Mouse (Mus musculus) embryonic facial prominence, embryonic 12.5 days (tissue): ENCODE data around the gene Mettl1. TPM values are rescaled to one million over a fixed set of nuclear protein-coding genes. Genes with fewer than 3 reads are reported as not detected.
A peak's percentile ranks its signal among the peaks of the same experiment; 100 is the strongest.
"Not testable (repeated sequence)": the region's sequence is repeated elsewhere in the genome, so short reads cannot be mapped to it uniquely, and the experiment has no call there.

ENCODE experiments used
- ATAC-seq: fragments of 200-750 bp; cut with Nextera tagmentation; 2 replicates; pipeline ENCODE4 v1.8.0; 2017; ENCODE audit not compliant: insufficient number of reproducible peaks, insufficient read depth, low FRiP score, low TSS enrichment
- H3K27ac ChIP-seq: fragments of 300-500 bp; sonication (generic); 2 replicates; pipeline ENCODE4 v1.5.1; 2016; ENCODE audit warnings: mild to moderate bottlenecking
- H3K27me3 ChIP-seq: fragments of 300-500 bp; sonication (generic); 2 replicates; pipeline ENCODE4 v1.6.1; 2016; ENCODE audit warnings: mild to moderate bottlenecking, moderate library complexity
- H3K36me3 ChIP-seq: fragments of 300-500 bp; sonication (generic); 2 replicates; pipeline ENCODE4 v1.6.1; 2016; ENCODE audit warnings: mild to moderate bottlenecking
- H3K4me1 ChIP-seq: fragments of 300-500 bp; sonication (generic); 2 replicates; pipeline ENCODE4 v1.6.1; 2016
- H3K4me2 ChIP-seq: fragments of 300-500 bp; sonication (generic); replicated peaks from 2 replicates; pipeline ENCODE4 v1.6.1; 2016; ENCODE audit warnings: mild to moderate bottlenecking, moderate library complexity
- H3K4me3 ChIP-seq: fragments of 300-500 bp; sonication (generic); 2 replicates; pipeline ENCODE4 v1.5.1; 2016; ENCODE audit warnings: mild to moderate bottlenecking
- H3K9ac ChIP-seq: fragments of 300-500 bp; sonication (generic); 2 replicates; pipeline ENCODE4 v1.6.1; 2016; ENCODE audit warnings: mild to moderate bottlenecking, moderate library complexity
- H3K9me3 ChIP-seq: fragments of 300-500 bp; sonication (generic); 2 replicates; pipeline ENCODE4 v1.6.1; 2016; ENCODE audit warnings: mild to moderate bottlenecking, moderate library complexity
- WGBS: fragments of 180-500 bp; shearing (Covaris S2); methylation state at CpG from one replicate; pipeline ENCODE4 v1.1.7; 2016; 5-methylcytosine and 5-hydroxymethylcytosine counted together
- polyA plus RNA-seq: library from polyadenylated mRNA; unstranded; fragments of >200 nt; fragmentation: Nextera tagmentation; extraction: Ambion mirVana; gene quantifications from 2 replicates; pipeline ENCODE4 v1.2.1, GENCODE M21; 2016

Gene Mettl1
- polyA plus RNA-seq, 1 experiment from 2014 or later: 51.6 TPM

DNA sequence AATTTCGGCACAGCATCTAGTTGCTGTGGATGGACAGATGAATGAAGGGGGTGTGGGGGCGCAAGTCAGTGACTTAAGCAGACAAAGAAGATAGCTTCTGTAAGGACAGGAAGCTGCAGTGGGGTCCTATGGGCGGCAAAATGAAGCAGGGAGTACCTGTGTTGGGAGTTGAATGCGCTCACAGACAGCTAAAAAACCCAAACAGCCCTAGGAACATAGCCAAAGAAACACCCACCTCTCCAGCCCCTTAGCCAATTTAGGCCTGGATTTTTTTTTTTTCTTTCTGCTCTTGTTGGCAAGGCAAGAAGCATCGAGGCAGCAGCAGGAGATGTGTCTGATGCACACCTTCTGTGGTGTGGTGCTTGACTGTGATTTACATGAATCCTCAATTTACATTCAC is 19.9 kb downstream of the Mettl1 start:
- Histone ChIP-seq H3K4me3 (0 out of 2 replicates have a peak overlapping the region, but pooled peaks have one; percentile 88), H3K9ac (no peak overlapping the region; the same call in 1 of the 2 replicates), H3K27ac (0 out of 2 replicates have a peak overlapping the region, but pooled peaks have one; percentile 1)

DNA sequence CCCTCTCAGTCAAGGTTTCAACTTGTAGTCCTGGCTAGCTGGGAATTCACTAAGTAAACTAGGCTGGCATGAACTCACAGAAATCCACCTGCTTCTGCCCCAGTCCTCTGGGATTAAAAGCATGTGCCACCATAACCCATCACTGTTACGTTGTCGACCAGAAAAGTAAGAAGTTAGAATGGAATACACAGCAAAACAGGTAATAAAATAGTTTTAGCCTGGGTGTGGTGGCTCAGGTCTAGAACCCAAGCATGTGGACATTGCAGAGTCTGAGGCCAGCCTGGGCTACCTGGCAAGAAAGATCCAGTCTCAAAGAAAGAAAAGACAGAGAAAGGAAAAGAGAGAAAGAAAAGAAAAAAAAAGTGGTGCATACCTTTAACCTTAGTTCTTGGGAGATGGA is 20.3 kb downstream of the Mettl1 start:
- H3K9ac ChIP-seq: no peak overlapping the region
- H3K27me3 ChIP-seq: peaks cover 28% of the 10 kb centered on the region
- H3K4me2 ChIP-seq: no peak overlapping the region
- H3K27ac ChIP-seq: no peak overlapping the region
- ATAC-seq: no peak
- H3K9me3 ChIP-seq: no peaks in the 10 kb centered on the region
- H3K36me3 ChIP-seq: peaks cover 27% of the 10 kb centered on the region
- 74% methylated on average over 2 of the region's 2 CpGs for WGBS
- no peak overlapping the region for H3K4me3 ChIP-seq
- peaks cover 21% of the 10 kb centered on the region for H3K4me1 ChIP-seq

More for the DNA sequence above, 19.9 kb downstream of the Mettl1 start:
- H3K4me1 ChIP-seq: peaks cover 21% of the 10 kb centered on the region
- 30% methylated on average over 5 of the region's 5 CpGs for WGBS
- peaks cover 28% of the 10 kb centered on the region for H3K27me3 ChIP-seq
- no peaks in the 10 kb centered on the region for H3K9me3 ChIP-seq
- H3K36me3 ChIP-seq: peaks cover 27% of the 10 kb centered on the region
- H3K4me2 ChIP-seq: no peak overlapping the region
- no peak for ATAC-seq

DNA sequence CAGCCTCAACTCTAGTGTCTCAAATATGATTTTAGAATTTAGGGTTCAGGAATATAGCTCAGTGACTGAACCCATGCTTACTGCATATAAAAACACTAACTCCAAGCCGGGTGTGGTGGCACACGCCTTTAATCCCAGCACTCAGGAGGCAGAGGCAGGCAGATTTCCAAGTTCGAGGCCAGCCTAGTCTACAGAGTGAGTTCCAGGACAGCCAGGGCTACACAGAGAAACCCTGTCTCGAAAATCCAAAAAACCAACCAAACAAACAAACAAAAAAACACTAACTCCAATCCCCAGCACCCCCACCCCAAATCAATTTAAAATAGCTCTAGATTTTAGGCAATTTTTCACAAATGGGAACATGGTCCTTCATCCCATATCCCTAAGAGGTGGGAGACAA is 20.9 kb downstream of the Mettl1 start:
- H3K9ac ChIP-seq, ATAC-seq, H3K27ac ChIP-seq, H3K4me3 ChIP-seq, H3K9me3 ChIP-seq, H3K4me2 ChIP-seq: not testable (repeated sequence)
- WGBS: 85% methylated on average over 4 of the region's 4 CpGs
- peaks cover 26% of the 10 kb centered on the region for H3K27me3 ChIP-seq
- H3K4me1 ChIP-seq: peaks cover 21% of the 10 kb centered on the region
- peaks cover 29% of the 10 kb centered on the region for H3K36me3 ChIP-seq

DNA sequence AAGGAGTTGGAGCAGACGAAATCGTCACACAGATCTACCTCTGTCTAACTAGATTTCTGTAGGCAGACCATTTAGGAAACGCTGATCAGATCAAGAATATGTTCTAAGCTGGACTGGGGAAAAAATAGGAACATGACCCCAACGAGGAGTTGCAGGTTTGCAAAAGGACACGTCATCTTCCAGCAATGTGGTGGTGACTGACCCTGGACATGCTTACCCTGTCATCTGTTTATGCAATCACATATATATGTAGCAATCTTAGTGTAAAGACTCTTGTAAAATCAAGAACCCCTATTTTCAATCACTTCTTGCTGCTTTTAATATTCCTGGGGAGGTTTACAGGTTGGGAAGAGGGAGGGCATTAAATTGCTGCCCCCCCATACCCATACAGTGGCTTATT is 21.3 kb downstream of the Mettl1 start:
- no peak overlapping the region for H3K9ac ChIP-seq
- no peaks in the 10 kb centered on the region for H3K9me3 ChIP-seq
- H3K4me2 ChIP-seq: no peak overlapping the region
- no peak overlapping the region for H3K4me3 ChIP-seq
- ATAC-seq: no peak
- 81% methylated on average over 5 of the region's 5 CpGs for WGBS
- H3K4me1 ChIP-seq: peaks cover 21% of the 10 kb centered on the region
- no peak overlapping the region for H3K27ac ChIP-seq
- H3K27me3 ChIP-seq: peaks cover 22% of the 10 kb centered on the region
- peaks cover 30% of the 10 kb centered on the region for H3K36me3 ChIP-seq

DNA sequence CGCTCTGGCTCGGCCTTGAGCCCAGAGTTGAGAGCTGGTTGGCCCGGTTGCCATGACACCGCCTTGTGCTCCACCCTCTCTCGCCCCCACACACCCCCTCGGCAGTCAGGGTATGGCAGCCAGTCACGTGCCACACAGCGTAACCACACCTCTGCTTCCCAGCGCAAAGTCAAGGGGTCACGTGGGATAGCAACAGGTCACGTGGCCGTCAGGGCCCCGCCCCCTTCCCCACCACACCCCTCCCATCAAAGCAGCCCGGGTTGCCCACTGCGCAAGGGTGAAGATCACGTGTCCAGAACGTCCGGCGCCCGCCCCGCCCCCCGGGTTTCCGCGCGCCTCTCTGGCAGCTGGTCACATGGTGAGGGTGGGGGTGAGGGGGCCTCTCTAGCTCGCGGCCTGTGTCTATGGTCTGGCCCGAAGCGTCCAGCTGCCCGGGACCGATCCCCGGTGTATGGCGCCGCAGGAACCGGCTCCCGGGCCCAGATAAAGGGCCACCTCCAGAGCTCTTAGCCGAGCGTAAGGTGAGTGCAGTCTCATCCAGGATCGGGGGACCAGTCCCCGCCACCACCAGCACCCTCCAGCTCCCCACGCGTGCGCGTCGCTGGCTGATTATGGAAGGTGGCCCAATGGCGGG is 22.1 kb downstream of the Mettl1 start, which contains the start of gene Cdk4:
TSS of gene Cdk4 (plus strand) at position 296 of the 634 bp plus-strand sequence.
- ATAC-seq: peak; percentile 85
- Histone ChIP-seq H3K27me3 (peaks cover 22% of the 10 kb centered on the region), H3K4me2 (peak within 1 kb of the TSS; percentile 81), H3K9ac (peak within 1 kb of the TSS; percentile 98), H3K36me3 (peaks cover 39% of the 10 kb centered on the region), H3K9me3 (no peaks in the 10 kb centered on the region), H3K4me1 (peaks cover 23% of the 10 kb centered on the region), H3K4me3 (peak within 1 kb of the TSS; percentile 91), H3K27ac (peak within 1 kb of the TSS; percentile 72)
- 0% methylated on average over 46 of the region's 46 CpGs for WGBS

DNA sequence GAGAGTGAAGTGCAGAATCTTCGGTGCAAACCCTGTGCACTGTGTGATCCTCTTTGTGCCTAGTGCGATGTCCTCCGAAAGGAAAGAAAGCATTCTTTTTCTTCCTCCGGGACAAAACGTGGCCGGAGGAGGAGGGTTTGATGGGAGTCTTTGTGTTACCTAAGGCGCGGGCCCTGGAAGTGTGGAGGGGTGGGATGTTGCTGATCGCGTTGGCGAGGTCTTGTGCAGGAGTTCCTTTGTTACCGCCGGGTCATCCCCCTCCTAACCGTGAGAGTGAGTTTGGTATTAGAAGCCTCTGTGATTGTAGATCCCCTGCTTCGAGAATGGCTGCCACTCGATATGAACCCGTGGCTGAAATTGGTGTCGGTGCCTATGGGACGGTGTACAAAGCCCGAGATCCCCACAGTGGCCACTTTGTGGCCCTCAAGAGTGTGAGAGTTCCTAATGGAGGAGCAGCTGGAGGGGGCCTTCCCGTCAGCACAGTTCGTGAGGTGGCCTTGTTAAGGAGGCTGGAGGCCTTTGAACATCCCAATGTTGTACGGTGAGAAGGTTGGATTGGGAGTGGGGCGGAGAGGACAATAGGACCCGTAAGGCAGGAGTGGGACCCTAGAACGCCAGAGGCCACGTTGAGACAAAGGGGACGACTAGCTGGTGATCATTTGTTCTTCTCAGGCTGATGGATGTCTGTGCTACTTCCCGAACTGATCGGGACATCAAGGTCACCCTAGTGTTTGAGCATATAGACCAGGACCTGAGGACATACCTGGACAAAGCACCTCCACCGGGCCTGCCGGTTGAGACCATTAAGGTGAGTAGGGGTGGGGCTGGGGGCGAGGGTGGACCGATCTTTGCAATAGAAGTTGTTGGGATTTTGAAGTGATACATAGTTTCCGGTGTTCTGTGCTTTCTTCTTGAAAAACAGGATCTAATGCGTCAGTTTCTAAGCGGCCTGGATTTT is 23.0 kb downstream of the Mettl1 start:
- peak overlapping the region; percentile 91 for H3K4me3 ChIP-seq
- H3K27ac ChIP-seq: peak overlapping the region; percentile 72
- no peak for ATAC-seq
- H3K36me3 ChIP-seq: peaks cover 42% of the 10 kb centered on the region
- H3K4me2 ChIP-seq: peak overlapping the region; percentile 81
- peaks cover 24% of the 10 kb centered on the region for H3K4me1 ChIP-seq
- peaks cover 15% of the 10 kb centered on the region for H3K27me3 ChIP-seq
- 13% methylated on average over 37 of the region's 37 CpGs for WGBS
- H3K9me3 ChIP-seq: no peaks in the 10 kb centered on the region
- peak overlapping the region; percentile 98 for H3K9ac ChIP-seq

DNA sequence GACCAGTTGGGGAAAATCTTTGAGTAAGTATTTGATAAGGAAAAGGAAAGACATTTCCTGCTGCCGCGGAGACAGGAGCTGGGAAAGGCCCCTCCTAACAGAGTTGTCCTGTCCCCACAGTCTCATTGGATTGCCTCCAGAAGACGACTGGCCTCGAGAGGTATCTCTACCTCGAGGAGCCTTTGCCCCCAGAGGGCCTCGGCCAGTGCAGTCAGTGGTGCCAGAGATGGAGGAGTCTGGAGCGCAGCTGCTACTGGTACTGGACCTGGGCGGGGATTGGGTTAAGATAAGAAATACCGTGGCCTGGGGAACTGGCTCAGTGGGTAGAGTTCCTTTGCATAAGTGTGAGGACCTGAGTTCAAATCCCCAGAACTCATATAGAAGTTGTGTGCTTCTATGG is 24.8 kb downstream of the Mettl1 start:
- no peak overlapping the region for H3K9ac ChIP-seq
- peaks cover 4% of the 10 kb centered on the region for H3K27me3 ChIP-seq
- ATAC-seq: no peak
- H3K4me3 ChIP-seq: no peak overlapping the region
- peaks cover 27% of the 10 kb centered on the region for H3K4me1 ChIP-seq
- H3K27ac ChIP-seq: no peak overlapping the region
- H3K4me2 ChIP-seq: no peak overlapping the region
- no peaks in the 10 kb centered on the region for H3K9me3 ChIP-seq
- WGBS: 87% methylated on average over 9 of the region's 9 CpGs
- peaks cover 42% of the 10 kb centered on the region for H3K36me3 ChIP-seq

DNA sequence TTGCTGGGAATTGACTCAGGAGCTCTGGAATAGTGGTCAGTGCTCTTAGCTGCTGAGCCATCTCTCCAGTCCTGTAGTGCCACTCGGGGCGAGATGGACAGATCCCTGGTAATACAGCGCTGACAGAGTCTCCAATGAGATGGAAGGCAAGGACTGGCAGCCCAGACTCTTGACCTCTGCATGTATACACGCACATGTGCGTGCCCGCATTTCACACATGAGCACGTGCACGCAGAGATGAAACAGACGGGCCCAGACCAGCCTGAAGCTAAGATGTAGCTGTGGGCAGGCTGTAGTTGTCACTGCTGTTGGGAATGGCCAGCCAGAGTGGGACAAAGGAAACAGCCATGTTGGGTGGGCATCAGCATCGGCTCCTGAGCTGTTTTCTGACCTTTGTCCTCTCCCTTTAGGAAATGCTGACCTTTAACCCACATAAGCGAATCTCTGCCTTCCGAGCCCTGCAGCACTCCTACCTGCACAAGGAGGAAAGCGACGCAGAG is 25.4 kb downstream of the Mettl1 start:
- Histone ChIP-seq H3K4me1 (peaks cover 31% of the 10 kb centered on the region), H3K4me3 (no peak overlapping the region), H3K9ac (no peak overlapping the region), H3K9me3 (no peaks in the 10 kb centered on the region), H3K4me2 (no peak overlapping the region; the same call in 1 of the 2 replicates), H3K27me3 (peaks cover under 1% of the 10 kb centered on the region), H3K36me3 (peaks cover 42% of the 10 kb centered on the region), H3K27ac (peak overlapping the region; percentile 30; the same call in 1 of the 2 replicates)
- ATAC-seq: no peak
- 89% methylated on average over 14 of the region's 14 CpGs for WGBS

DNA sequence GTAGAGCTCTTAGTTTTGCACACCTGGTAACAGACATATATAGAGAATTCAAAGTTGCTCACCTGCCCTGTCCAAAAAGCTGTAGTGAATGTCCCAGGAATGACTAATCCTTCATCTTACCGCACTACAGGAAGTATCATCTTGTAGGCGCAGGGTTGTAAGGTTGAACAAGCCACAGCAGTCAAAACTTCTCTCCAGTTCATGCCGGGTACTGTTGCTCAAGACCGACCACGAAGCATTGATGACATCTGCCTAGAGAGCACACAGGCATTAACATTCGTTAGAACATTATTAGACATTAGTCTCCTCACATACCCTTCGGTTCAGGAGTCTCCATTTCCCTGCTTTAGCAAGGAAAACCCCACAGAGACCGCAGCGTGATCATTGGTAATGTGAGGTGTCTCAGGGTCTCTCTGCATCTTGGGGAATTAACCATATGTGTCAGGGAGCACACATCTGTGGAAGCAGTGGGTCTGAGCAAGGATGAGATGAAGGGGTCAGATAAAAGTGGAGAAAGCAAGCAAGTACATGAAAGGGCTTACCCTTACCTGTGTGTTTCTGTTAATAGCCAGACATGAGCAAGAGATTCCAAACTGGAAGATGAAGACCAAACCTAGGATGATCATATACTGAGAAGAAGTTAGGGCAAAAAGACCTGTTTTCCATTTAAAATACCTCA is 27.3 kb downstream of the Mettl1 start:
- Histone ChIP-seq H3K27me3 (no peaks in the 10 kb centered on the region), H3K4me1 (peaks cover 31% of the 10 kb centered on the region)

DNA sequence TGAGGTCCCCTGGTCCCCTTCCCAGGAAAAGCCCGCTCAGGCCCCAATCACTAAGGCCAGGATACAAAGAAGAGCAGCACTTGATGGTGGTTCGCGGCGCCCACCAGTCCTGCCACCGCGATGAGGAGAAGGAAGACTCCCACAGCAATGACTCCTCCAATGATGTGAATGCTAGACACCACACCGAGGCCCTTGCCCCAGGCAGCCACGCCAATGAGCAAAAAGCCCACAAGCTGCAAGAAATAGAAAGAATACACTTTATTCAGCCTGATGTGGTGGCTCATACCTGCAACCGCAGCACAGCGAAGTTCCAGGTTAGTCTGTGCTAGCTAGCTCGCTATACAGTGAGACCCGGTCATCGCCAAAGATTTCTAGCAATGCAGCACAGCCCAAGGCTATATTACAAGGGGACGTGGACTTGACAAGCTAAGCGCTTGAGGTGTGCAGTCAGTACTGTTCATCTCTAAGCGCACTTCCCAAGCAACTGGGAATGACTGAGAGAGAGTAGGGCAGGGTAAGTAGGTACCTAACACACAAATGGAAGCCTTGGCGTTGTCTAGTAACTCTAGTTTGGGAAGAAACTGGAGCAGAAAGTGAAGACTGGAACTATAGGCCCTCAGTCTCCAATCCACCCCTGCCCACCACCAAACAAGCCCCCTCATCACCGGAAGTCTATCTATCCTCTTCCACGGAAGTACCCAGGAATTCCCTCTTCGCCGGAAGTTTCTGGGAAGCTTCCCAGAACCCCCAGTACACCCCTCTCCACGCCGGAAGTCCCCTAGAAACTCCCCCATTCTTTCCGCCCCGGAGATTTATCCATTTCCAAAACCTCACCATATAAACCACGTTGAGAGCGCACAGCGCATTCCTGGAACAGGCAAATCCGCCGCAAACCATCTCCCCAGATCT is 28.3 kb downstream of the Mettl1 start:
- peaks cover 41% of the 10 kb centered on the region for H3K36me3 ChIP-seq
- H3K4me3 ChIP-seq: peak overlapping the region; percentile 68
- H3K27me3 ChIP-seq: no peaks in the 10 kb centered on the region
- peaks cover 31% of the 10 kb centered on the region for H3K4me1 ChIP-seq
- peak; percentile 58; the same call in 1 of the 2 replicates for ATAC-seq
- H3K4me2 ChIP-seq: peak overlapping the region; percentile 94
- H3K9me3 ChIP-seq: no peaks in the 10 kb centered on the region
- peak overlapping the region; percentile 94 for H3K27ac ChIP-seq
- peak overlapping the region; percentile 74 for H3K9ac ChIP-seq
- 8% methylated on average over 30 of the region's 30 CpGs for WGBS

More for the DNA sequence above, 27.3 kb downstream of the Mettl1 start:
- H3K36me3 ChIP-seq: peaks cover 42% of the 10 kb centered on the region
- H3K4me3 ChIP-seq: peak overlapping the region; percentile 68
- H3K9me3 ChIP-seq: no peaks in the 10 kb centered on the region
- peak overlapping the region; percentile 94 for H3K4me2 ChIP-seq
- ATAC-seq: no peak
- H3K27ac ChIP-seq: peak overlapping the region; percentile 94
- H3K9ac ChIP-seq: peak overlapping the region; percentile 74
- WGBS: 80% methylated on average over 9 of the region's 9 CpGs
